Mouse (Mus musculus): ENCODE data around the gene Lsm6. TPM values are rescaled to one million over a fixed set of nuclear protein-coding genes. Genes with fewer than 3 reads are reported as not detected.

Gene Lsm6
- total and polyA plus RNA-seq, 3 experiments, result 60.0 to 186 (median 67.7) TPM

DNA sequence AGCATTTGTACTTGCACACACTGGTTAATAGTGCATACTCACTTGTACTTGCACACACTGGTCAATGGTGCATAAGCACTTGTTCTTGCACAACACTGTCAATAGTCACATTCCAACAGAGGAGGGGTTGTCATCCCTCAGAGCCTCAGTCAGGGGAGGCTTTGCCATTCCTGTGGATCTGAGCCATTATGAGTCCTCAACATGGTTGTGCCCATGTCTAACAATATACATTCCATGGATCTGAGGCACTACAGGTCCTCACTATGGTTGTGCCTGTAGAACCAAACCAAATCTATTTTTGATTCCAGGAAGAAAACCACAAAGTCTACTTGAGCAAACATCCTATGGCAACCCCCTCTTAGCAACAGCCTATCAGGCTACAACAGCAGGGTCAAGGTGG is 61.8 kb downstream of the Lsm6 start:
- dilution Hi-C loops (cut with MboI; ENCODE audit: extremely low pct_ligation_motif_present, extremely low pct_unique_long_range_greater_than_20kb, low sequenced_read_pairs), result no loop called here
- in situ Hi-C loops (cut with MboI; ENCODE audit: low pct_ligation_motif_present, low pct_unique_long_range_greater_than_20kb, low sequenced_read_pairs), result no loop called here
- DNase-seq (ENCODE audit: extremely low read depth), result no peak
- Histone ChIP-seq H3K36me3 (replicated peaks in 1 of 2; ENCODE audit: control insufficient read depth in 1 of 2, insufficient read depth in 1 of 2, low read length in 1 of 2) (no peaks in the 10 kb centered on the region), H3K9ac (ENCODE audit: insufficient read depth, low read depth) (no peak overlapping the region), H3K4me3 (replicated peaks in 1 of 3; ENCODE audit: low read depth in 2 of 3, low read length in 2 of 3, poor library complexity in 1 of 3) (no peak overlapping the region), H3K79me2 (replicated peaks; ENCODE audit: control insufficient read depth, extremely low read depth, insufficient read depth, poor library complexity, severe bottlenecking) (no peaks in the 10 kb centered on the region), H3K27me3 (replicated peaks) (no peaks in the 10 kb centered on the region), H3K9me3 (replicated peaks; ENCODE audit: low read length) (peaks cover 5% of the 10 kb centered on the region), H3K27ac (ENCODE audit: insufficient read depth, low read depth) (no peak overlapping the region), H3K4me1 (ENCODE audit: control insufficient read depth in 1 of 2, insufficient read depth in 2 of 2) (no peaks in the 10 kb centered on the region), H3K4me2 (ENCODE audit: insufficient read depth, low read depth, poor library complexity, severe bottlenecking) (no peak overlapping the region)
- TF ChIP-seq PAX5 (IDR thresholded peaks at IDR 0.05; ENCODE audit: low read length), result no peak

DNA sequence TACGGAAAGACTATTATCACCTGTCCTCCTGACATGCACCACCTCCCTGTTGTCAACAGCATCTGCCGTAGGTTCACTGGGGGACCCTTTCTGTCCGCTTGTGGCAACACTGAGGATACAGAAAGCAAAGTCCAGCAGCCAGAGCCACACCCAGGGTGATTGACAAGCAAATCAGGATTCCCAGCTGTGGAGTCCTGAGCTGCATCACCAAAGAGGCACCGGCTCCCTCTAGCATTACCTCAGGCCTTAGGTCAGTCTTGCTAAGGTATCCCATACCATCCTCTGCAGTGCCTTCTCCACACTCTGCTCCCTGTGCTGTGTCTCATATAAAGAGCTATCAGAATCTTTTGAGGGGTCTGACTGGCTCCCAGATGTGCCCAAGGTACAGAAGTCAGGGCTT is 66.0 kb downstream of the Lsm6 start:
- dilution Hi-C loops (cut with MboI; ENCODE audit: extremely low pct_ligation_motif_present, extremely low pct_unique_long_range_greater_than_20kb, low sequenced_read_pairs), result no loop called here
- H3K9me3 ChIP-seq (replicated peaks; ENCODE audit: low read length), result peaks cover 2% of the 10 kb centered on the region
- in situ Hi-C loops (cut with MboI; ENCODE audit: low pct_ligation_motif_present, low pct_unique_long_range_greater_than_20kb, low sequenced_read_pairs), result no loop called here

More for the DNA sequence above, 66.0 kb downstream of the Lsm6 start:
- no peaks in the 10 kb centered on the region for H3K36me3 ChIP-seq (replicated peaks in 1 of 2; ENCODE audit: control insufficient read depth in 1 of 2, insufficient read depth in 1 of 2, low read length in 1 of 2)
- no peaks in the 10 kb centered on the region for H3K27me3 ChIP-seq (replicated peaks)
- H3K4me2 ChIP-seq (ENCODE audit: insufficient read depth, low read depth, poor library complexity, severe bottlenecking), result no peak overlapping the region
- no peak for DNase-seq (ENCODE audit: extremely low read depth)
- no peaks in the 10 kb centered on the region for H3K4me1 ChIP-seq (ENCODE audit: control insufficient read depth in 1 of 2, insufficient read depth in 2 of 2)
- no peak overlapping the region for H3K4me3 ChIP-seq (replicated peaks in 1 of 3; ENCODE audit: low read depth in 2 of 3, low read length in 2 of 3, poor library complexity in 1 of 3)
- H3K79me2 ChIP-seq (replicated peaks; ENCODE audit: control insufficient read depth, extremely low read depth, insufficient read depth, poor library complexity, severe bottlenecking), result no peaks in the 10 kb centered on the region
- H3K9ac ChIP-seq (ENCODE audit: insufficient read depth, low read depth), result no peak overlapping the region
- no peak for TF ChIP-seq POLR2A (IDR thresholded peaks at IDR 0.05; ENCODE audit: low read depth, low read length)
- no peak for TF ChIP-seq UBTF (IDR thresholded peaks at IDR 0.05; ENCODE audit: low read depth, low read length)
- TF ChIP-seq SIN3A (IDR thresholded peaks at IDR 0.05; ENCODE audit: low read length), result no peak
- no peak for TF ChIP-seq ZKSCAN1 (IDR thresholded peaks at IDR 0.05; ENCODE audit: borderline replicate concordance, low read depth, low read length)
- TF ChIP-seq SMC3 (IDR thresholded peaks at IDR 0.05; ENCODE audit: low read depth, low read length), result no peak
- no peak for TF ChIP-seq GABPA (IDR thresholded peaks at IDR 0.05; ENCODE audit: insufficient replicate concordance, low read depth, low read length)
- TF ChIP-seq JUND (conservative IDR thresholded peaks at IDR 0.05; ENCODE audit: low read depth, low read length), result no peak
- no peak for TF ChIP-seq MXI1 (IDR thresholded peaks at IDR 0.05; ENCODE audit: low read depth, low read length)
- no peak for TF ChIP-seq TBP (conservative IDR thresholded peaks at IDR 0.05; ENCODE audit: low read depth, low read length)
- TF ChIP-seq MAFK (IDR thresholded peaks at IDR 0.05; ENCODE audit: insufficient replicate concordance, low read length), result no peak
- TF ChIP-seq NELFE (IDR thresholded peaks at IDR 0.05; ENCODE audit: low read depth, low read length), result no peak
- no peak for TF ChIP-seq POLR2AphosphoS2 (IDR thresholded peaks at IDR 0.05; ENCODE audit: low read depth, low read length)
- no peak for TF ChIP-seq CHD1 (IDR thresholded peaks at IDR 0.05; ENCODE audit: low read depth, low read length)
- no peak for TF ChIP-seq PAX5 (IDR thresholded peaks at IDR 0.05; ENCODE audit: low read length)
- H3K27ac ChIP-seq (ENCODE audit: insufficient read depth, low read depth), result no peak overlapping the region

Other genes with a start within 250 kb of the Lsm6 start
- gene Zfp827, start 207.3 kb upstream of the Lsm6 start, total RNA-seq (2012; rRNA removed), result 6.8 and 7.8 TPM in 2 replicates
- 4.3 and 4.5 TPM in 2 replicates for gene Zfp827, start 207.3 kb upstream of the Lsm6 start, total RNA-seq (2014; rRNA removed)
- gene Zfp827, start 207.3 kb upstream of the Lsm6 start, polyA plus RNA-seq (2012; ENCODE audit: insufficient read length, low read depth), result 9.0 and 11.1 TPM in 2 replicates